Mouse (Mus musculus): ENCODE data around the gene Magi2. TPM values are rescaled to one million over a fixed set of nuclear protein-coding genes. Genes with fewer than 3 reads are reported as not detected.

Gene Magi2
- polyA plus RNA-seq, 1 experiment from 2014 or later, result 8.4 TPM

- H3K9me3 ChIP-seq (replicated peaks; ENCODE audit: control insufficient read depth, low read length), result no peaks in the 10 kb centered on the region
- no peaks in the 10 kb centered on the region for H3K27me3 ChIP-seq (replicated peaks; ENCODE audit: control insufficient read depth, insufficient read depth, low read length)
- H3K4me1 ChIP-seq (ENCODE audit: control insufficient read depth, insufficient read depth, low read length), result no peaks in the 10 kb centered on the region
- H3K27ac ChIP-seq (ENCODE audit: low read depth, low read length), result no peak overlapping the region
- ATAC-seq (no peak), DNase-seq (ENCODE audit: low spot score) (no peak)
- no peak overlapping the region for H3K9ac ChIP-seq (ENCODE audit: low read length)
- H3K36me3 ChIP-seq (ENCODE audit: control insufficient read depth, insufficient read depth, low read length), result no peaks in the 10 kb centered on the region
- no peak overlapping the region for H3K4me3 ChIP-seq (ENCODE audit: low read depth, low read length)
- no peak overlapping the region for H3K4me2 ChIP-seq (ENCODE audit: low read length)
Observed at GRCm38 (mm10) chr5:20417348-20417747, 1190.5 kb downstream of the Magi2 start.

DNA sequence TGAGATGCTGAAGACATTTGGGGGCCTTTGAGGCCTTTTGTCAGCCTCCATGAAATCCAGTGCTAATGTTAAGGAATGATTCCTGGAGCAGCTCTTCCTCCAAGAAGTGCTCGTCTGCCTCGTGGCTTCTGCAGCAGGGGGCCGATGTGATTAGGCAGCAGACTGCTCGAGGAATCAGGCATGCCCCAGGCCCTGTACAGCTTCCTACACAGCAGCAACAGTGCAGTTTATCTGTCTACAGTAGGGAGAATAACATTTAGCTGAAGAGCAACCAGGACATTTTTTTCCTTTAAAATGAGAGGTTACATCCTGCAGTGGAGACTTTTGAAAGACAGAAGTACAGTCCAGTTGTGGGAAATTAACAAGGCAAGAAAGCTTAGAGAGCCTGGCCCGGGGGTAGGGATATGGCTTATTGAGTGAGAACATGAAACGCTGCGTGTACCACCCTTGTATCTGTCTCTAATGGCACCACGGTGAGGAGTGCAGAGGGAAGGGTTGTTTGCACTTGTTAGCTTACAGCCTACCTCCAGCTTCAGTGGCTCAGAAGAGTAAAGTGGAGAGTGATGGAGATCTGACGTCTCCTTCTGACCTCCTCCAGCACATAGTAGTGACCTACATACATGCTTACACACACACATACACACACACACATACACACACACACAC, 1205.4 kb downstream of the Magi2 start:
- H3K9me3 ChIP-seq (replicated peaks; ENCODE audit: control insufficient read depth, low read length), result no peaks in the 10 kb centered on the region
- no peak for ATAC-seq
- H3K4me2 ChIP-seq (ENCODE audit: low read length), result no peak overlapping the region
- no peak overlapping the region for H3K4me3 ChIP-seq (ENCODE audit: low read depth, low read length)
- H3K4me1 ChIP-seq (ENCODE audit: control insufficient read depth, insufficient read depth, low read length), result no peaks in the 10 kb centered on the region
- no peak overlapping the region for H3K9ac ChIP-seq (ENCODE audit: low read length)
- 52% methylated on average over 9 of the region's 9 CpGs for WGBS
- no peak overlapping the region for H3K27ac ChIP-seq (ENCODE audit: low read depth, low read length)
- H3K27me3 ChIP-seq (replicated peaks; ENCODE audit: control insufficient read depth, insufficient read depth, low read length), result no peaks in the 10 kb centered on the region
- H3K36me3 ChIP-seq (ENCODE audit: control insufficient read depth, insufficient read depth, low read length), result no peaks in the 10 kb centered on the region
- DNase-seq (ENCODE audit: low spot score), result no peak

- Histone ChIP-seq H3K27me3 (replicated peaks; ENCODE audit: control insufficient read depth, insufficient read depth, low read length) (no peaks in the 10 kb centered on the region), H3K4me2 (ENCODE audit: low read length) (no peak overlapping the region), H3K36me3 (ENCODE audit: control insufficient read depth, insufficient read depth, low read length) (no peaks in the 10 kb centered on the region), H3K27ac (ENCODE audit: low read depth, low read length) (no peak overlapping the region), H3K4me1 (ENCODE audit: control insufficient read depth, insufficient read depth, low read length) (no peaks in the 10 kb centered on the region), H3K4me3 (ENCODE audit: low read depth, low read length) (no peak overlapping the region), H3K9me3 (replicated peaks; ENCODE audit: control insufficient read depth, low read length) (no peaks in the 10 kb centered on the region), H3K9ac (ENCODE audit: low read length) (no peak overlapping the region)
- 76% methylated on average over 4 of the region's 4 CpGs for WGBS
- no peak for DNase-seq (ENCODE audit: low spot score)
- ATAC-seq, result no peak
Observed at GRCm38 (mm10) chr5:20446471-20447174, 1219.8 kb downstream of the Magi2 start.

DNA sequence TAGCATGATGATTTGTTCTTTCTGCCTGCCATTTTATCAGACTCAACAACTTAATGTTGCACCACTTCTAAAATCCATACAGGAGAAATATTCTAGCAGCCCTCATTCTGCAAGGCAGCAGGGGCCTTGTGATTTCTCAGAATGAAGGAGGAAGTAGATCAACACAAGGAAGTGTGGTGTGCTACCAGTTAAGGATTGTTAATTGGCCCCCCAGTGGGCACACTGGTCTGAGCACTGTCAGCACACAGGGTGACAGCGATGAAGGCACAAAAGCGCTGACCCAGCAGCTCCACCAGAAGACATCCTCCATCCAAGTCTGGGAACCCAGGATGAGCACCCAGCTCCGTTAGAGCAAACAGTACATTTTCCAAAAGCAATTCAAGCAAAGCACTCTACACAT, 1229.3 kb downstream of the Magi2 start:
- Histone ChIP-seq H3K36me3 (ENCODE audit: control insufficient read depth, insufficient read depth, low read length) (no peaks in the 10 kb centered on the region), H3K9ac (ENCODE audit: low read length) (no peak overlapping the region), H3K4me2 (ENCODE audit: low read length) (no peak overlapping the region), H3K4me3 (ENCODE audit: low read depth, low read length) (no peak overlapping the region), H3K27ac (ENCODE audit: low read depth, low read length) (no peak overlapping the region), H3K9me3 (replicated peaks; ENCODE audit: control insufficient read depth, low read length) (no peaks in the 10 kb centered on the region), H3K4me1 (ENCODE audit: control insufficient read depth, insufficient read depth, low read length) (no peaks in the 10 kb centered on the region), H3K27me3 (replicated peaks; ENCODE audit: control insufficient read depth, insufficient read depth, low read length) (no peaks in the 10 kb centered on the region)
- DNase-seq (ENCODE audit: low spot score) (no peak), ATAC-seq (no peak)
- WGBS, result 48% methylated on average over 3 of the region's 3 CpGs

- no peak overlapping the region for H3K4me3 ChIP-seq (ENCODE audit: low read depth, low read length)
- DNase-seq (ENCODE audit: low spot score) (no peak), ATAC-seq (no peak)
- H3K9ac ChIP-seq (ENCODE audit: low read length), result no peak overlapping the region
- 84% methylated on average over 7 of the region's 7 CpGs for WGBS
- H3K27ac ChIP-seq (ENCODE audit: low read depth, low read length), result no peak overlapping the region
- no peaks in the 10 kb centered on the region for H3K4me1 ChIP-seq (ENCODE audit: control insufficient read depth, insufficient read depth, low read length)
- H3K4me2 ChIP-seq (ENCODE audit: low read length), result no peak overlapping the region
- no peaks in the 10 kb centered on the region for H3K27me3 ChIP-seq (replicated peaks; ENCODE audit: control insufficient read depth, insufficient read depth, low read length)
- no peaks in the 10 kb centered on the region for H3K9me3 ChIP-seq (replicated peaks; ENCODE audit: control insufficient read depth, low read length)
- H3K36me3 ChIP-seq (ENCODE audit: control insufficient read depth, insufficient read depth, low read length), result no peaks in the 10 kb centered on the region
Observed at GRCm38 (mm10) chr5:20457742-20458510, 1231.1 kb downstream of the Magi2 start.

GRCm38 (mm10) chr5:20461709-20462108, 1234.9 kb downstream of the Magi2 start:
- Histone ChIP-seq H3K4me2 (ENCODE audit: low read length) (no peak overlapping the region), H3K27me3 (replicated peaks; ENCODE audit: control insufficient read depth, insufficient read depth, low read length) (no peaks in the 10 kb centered on the region), H3K36me3 (ENCODE audit: control insufficient read depth, insufficient read depth, low read length) (0 out of 2 replicates have a peak, but pooled peaks cover 4% of the 10 kb centered on the region), H3K9me3 (replicated peaks; ENCODE audit: control insufficient read depth, low read length) (no peaks in the 10 kb centered on the region), H3K9ac (ENCODE audit: low read length) (no peak overlapping the region), H3K4me3 (ENCODE audit: low read depth, low read length) (no peak overlapping the region), H3K4me1 (ENCODE audit: control insufficient read depth, insufficient read depth, low read length) (no peaks in the 10 kb centered on the region), H3K27ac (ENCODE audit: low read depth, low read length) (no peak overlapping the region)
- 82% methylated on average over 2 of the region's 2 CpGs for WGBS
- DNase-seq (ENCODE audit: low spot score) (no peak), ATAC-seq (no peak)

DNA sequence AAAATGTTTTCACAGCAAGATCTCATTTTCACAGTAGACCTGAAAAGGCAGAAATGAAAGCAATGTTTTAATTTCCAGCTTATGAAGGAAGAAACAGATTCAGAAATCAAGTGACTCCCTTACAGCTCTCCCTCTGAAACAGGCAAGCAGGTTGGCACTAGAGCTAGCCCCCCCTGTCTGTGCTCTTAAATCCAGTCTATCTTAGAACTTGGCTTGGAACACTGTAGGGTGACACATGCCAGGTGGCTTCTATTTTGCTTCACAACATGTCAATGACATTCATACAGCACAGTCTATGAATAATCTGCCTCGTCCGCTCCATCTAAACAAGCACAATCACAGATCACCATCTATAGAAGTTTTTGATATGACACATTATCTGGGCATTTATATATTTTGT, 1235.5 kb downstream of the Magi2 start:
- Histone ChIP-seq H3K9ac (ENCODE audit: low read length) (no peak overlapping the region), H3K36me3 (ENCODE audit: control insufficient read depth, insufficient read depth, low read length) (0 out of 2 replicates have a peak, but pooled peaks cover 4% of the 10 kb centered on the region), H3K4me3 (ENCODE audit: low read depth, low read length) (no peak overlapping the region), H3K4me1 (ENCODE audit: control insufficient read depth, insufficient read depth, low read length) (no peaks in the 10 kb centered on the region), H3K27me3 (replicated peaks; ENCODE audit: control insufficient read depth, insufficient read depth, low read length) (no peaks in the 10 kb centered on the region), H3K27ac (ENCODE audit: low read depth, low read length) (no peak overlapping the region), H3K4me2 (ENCODE audit: low read length) (no peak overlapping the region), H3K9me3 (replicated peaks; ENCODE audit: control insufficient read depth, low read length) (no peaks in the 10 kb centered on the region)
- ATAC-seq, result peak; percentile 78; the same call in 1 of the 2 replicates
- 78% methylated on average over 2 of the region's 2 CpGs for WGBS
- peak; percentile 64 for DNase-seq (ENCODE audit: low spot score)

DNA sequence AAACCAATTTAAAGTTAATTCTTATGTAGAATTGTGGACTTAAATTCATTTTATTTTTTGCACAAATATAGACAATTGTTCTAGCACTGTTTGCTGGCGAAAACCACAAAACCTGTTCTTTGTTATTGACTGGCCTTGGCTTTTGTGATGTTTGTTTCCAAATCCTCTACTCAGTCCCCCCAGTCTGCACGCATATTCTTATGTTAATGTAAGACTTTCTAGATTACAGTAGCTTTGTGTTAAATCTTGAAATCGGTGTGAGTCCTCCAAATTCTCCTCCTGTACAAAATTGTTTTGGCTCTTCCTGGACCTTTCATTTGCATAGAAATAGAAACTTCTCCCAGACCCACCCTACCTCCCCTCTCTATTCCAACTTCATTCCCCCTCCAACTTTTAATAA, 1242.9 kb downstream of the Magi2 start:
- Histone ChIP-seq H3K27me3 (replicated peaks; ENCODE audit: control insufficient read depth, insufficient read depth, low read length) (no peaks in the 10 kb centered on the region), H3K9me3 (replicated peaks; ENCODE audit: control insufficient read depth, low read length) (no peaks in the 10 kb centered on the region), H3K4me3 (ENCODE audit: low read depth, low read length) (no peak overlapping the region), H3K9ac (ENCODE audit: low read length) (no peak overlapping the region), H3K27ac (ENCODE audit: low read depth, low read length) (no peak overlapping the region), H3K4me1 (ENCODE audit: control insufficient read depth, insufficient read depth, low read length) (no peaks in the 10 kb centered on the region), H3K4me2 (ENCODE audit: low read length) (no peak overlapping the region), H3K36me3 (ENCODE audit: control insufficient read depth, insufficient read depth, low read length) (0 out of 2 replicates have a peak, but pooled peaks cover 4% of the 10 kb centered on the region)
- whole genome bisulfite sequencing, result 63% methylated on average over 3 of the region's 3 CpGs
- ATAC-seq (no peak), DNase-seq (ENCODE audit: low spot score) (no peak)

- Histone ChIP-seq H3K27ac (ENCODE audit: low read depth, low read length) (no peak overlapping the region), H3K9ac (ENCODE audit: low read length) (no peak overlapping the region), H3K4me3 (ENCODE audit: low read depth, low read length) (no peak overlapping the region), H3K27me3 (replicated peaks; ENCODE audit: control insufficient read depth, insufficient read depth, low read length) (no peaks in the 10 kb centered on the region), H3K36me3 (ENCODE audit: control insufficient read depth, insufficient read depth, low read length) (0 out of 2 replicates have a peak, but pooled peaks cover 3% of the 10 kb centered on the region), H3K4me2 (ENCODE audit: low read length) (no peak overlapping the region), H3K4me1 (ENCODE audit: control insufficient read depth, insufficient read depth, low read length) (no peaks in the 10 kb centered on the region), H3K9me3 (replicated peaks; ENCODE audit: control insufficient read depth, low read length) (no peaks in the 10 kb centered on the region)
- ATAC-seq, result no peak
- DNase-seq (ENCODE audit: low spot score), result no peak
Observed at GRCm38 (mm10) chr5:20470466-20470865, 1243.6 kb downstream of the Magi2 start.
